Mouse (Mus musculus): ENCODE measurements around the gene Gal3st1.

GRCm38 (mm10) chr11:3961761-3962160 is 21.7 kb upstream of the Gal3st1 start:
- TF ChIP-seq UBTF (IDR thresholded peaks at IDR 0.05; ENCODE audit: borderline replicate concordance, insufficient read depth, low read depth, low read length) (no peak), POLR2A (IDR thresholded peaks at IDR 0.05; ENCODE audit: control insufficient read depth in 1 of 2, insufficient read depth in 1 of 2, low read depth in 1 of 2, low read length in 2 of 2, poor library complexity in 1 of 2) (no peak)
